Mouse (Mus musculus): Measurements from ENCODE around the gene Prr12. TPM values are rescaled to one million over a fixed set of nuclear protein-coding genes. Genes with fewer than 3 reads are reported as not detected.

Prr12 gene
- polyA plus RNA-seq (2014; fragmentation: Illumina TruSeq; extraction: RNeasy Lipid Tissue Mini Kit (QIAGEN cat#74804); ENCODE audit: low read depth, low replicate concordance) = 13.2 TPM

DNA sequence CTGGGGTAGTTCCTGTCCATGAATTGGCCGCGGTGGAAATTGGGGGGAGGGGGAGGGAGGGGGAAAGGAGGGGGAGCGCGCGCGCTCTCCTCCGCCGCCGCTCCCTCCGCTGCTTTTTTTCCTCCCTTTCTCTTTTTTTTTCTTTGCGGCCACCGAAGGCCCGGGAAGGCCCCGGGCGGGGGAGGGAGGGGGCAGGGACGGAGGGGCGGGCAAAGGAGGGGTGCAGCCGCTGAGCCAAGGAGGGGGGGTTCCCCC is at the start of gene Prr12:
Gene Prr12 (minus strand): TSS at position 20 of the 255 bp plus-strand sequence.

DNA sequence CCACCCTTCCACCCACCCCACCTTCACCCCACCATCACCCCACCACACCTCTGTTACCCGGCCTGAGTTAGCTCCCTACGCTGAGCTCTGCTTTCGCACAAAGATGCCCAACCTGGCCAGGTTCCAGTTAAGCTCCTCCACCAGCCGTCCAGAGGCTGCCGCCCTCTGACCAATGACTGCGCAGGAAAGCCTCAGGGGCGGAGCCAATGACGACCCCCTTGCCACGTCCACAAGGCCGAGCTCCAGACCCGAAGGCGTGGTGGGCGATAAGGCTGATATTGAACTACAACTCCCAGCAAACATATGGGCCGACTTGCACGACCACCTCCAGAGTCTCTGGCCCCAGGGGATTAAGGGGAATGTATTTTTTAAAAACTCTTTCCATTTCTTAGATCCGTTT is 39.4 kb upstream of the Prr12 start, which contains the start of gene Rcn3:
Gene Rcn3 (minus strand): TSS at position 174 of the 400 bp plus-strand sequence.

DNA sequence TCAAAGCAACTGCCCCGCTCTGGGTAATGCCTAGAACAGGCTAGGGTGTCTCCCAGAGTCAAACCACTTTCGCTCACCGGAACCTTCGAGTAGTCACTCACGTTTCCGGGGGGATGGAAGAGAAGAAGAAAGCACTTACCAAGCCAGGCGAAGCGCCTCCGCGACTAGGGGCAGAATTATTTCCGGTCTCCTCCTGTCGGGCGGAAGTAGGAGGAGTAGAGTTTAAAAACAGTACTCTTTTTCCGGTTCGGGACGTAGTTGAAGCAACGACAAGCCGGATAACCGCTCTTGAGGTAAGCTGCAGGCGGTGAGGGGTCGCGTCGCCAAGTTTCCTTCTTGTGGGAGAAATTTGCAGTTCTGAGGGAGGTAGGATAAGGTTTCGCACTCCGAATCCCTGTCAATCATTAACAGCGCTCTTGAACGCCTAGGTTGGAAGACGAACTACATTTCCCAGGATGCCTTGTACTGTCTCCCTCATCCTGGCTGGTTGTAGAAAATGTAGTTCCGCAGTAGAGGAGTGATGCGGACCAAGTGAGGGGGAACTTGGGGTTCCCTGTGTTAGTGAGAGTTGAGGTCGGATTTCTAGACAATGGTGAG is 9.7 kb upstream of the Prr12 start, which contains the start of the genes Nosip and Prrg2:
Gene Nosip (plus strand): TSS at position 191 of the 597 bp plus-strand sequence.
Gene Prrg2 (minus strand): TSS at position 439 of the 597 bp plus-strand sequence.

DNA sequence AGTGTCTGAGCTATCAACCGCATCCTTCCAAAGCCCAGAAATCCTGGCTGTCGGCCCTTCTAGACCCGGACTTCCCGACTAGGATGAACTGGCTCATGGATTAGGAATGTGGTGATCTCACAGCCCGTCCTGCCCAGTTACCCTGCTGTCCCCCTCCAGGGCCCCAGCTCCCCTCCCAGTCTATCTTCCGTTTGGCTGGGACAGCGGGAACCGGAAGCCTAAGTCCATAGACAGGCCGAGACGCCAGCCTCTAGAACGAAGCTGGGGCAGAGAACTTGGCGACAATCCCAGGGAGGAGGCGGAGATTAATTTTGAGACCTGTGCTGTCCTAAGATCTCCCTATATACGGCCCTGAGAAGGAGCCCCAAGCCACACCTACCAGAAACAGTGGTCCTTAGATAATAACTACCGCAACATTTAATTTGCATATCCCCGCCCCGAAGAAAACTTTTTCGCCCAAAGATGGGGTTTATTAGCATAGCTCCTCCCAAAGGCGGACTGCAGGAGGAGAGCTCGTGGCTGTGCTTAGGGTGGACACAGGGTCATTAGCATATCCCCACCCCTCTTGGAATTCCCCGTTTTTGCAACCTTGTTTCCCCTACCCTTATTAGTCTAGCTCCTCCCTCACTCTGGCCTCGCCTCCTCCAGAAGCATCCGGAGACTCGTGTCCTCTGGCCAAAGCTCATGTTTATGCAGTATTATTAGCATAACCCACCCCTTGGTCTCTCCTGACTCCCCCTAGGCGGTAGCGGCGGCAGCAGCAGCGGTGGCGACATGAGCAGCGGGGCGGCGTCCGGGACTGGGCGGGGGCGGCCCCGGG is 35.2 kb downstream of the Prr12 start, which contains the start of gene Rras:
Gene Rras (plus strand): TSS at position 720 of the 820 bp plus-strand sequence.

DNA sequence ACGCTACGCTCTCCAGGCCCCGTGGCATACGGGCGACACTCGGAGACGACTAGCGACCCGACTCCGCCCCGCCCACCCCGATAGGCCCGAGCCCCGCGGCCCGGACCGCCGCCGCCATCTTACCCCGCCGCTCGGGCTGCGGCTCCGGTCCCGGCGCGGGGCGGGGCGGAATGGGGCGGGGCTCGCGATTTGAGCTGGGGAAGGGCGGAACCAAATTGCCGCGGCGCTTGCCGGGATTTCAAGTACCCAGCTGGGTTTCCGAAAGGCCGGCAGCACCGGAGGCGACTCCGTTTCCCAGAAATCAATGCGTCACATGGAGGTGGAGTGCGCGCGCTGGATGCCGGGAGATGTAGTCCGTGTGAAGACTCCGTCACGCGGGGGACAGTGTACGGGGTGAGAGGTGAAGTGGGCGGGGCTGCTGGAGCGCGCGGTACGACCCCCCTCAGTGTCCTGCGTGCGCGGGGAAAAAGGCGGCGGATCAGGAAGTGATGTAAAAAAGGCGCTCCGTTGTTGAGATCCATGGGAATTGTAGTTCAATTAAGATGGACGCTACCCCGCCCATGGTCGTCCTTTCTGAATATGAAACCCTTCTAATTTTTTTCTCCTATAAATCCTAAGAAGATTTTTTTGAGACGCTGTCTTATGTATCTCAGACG is 36.6 kb downstream of the Prr12 start, which contains the start of gene Scaf1:
Gene Scaf1 (minus strand): TSS at position 407 of the 656 bp plus-strand sequence.

DNA sequence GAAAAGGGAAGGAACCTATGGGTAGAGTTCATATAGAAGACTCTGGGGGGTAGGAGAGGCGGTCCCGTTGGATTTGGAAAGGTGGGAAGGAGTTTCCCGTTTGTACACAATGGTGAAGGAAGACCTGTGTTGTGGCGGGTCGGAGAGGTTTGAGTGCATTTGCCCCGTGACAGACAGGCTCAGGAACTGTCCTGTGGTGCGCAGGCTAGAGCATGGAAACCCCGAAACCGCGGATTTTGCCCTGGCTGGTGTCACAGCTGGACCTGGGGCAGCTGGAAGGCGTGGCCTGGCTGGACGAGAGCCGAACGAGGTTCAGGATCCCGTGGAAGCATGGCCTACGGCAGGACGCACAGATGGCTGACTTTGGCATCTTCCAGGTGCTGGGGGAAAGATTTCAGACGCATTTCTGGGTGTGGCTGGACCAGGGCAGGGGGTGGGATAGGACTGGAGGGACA is 54.2 kb downstream of the Prr12 start, which contains the start of gene Bcl2l12:
Gene Bcl2l12 (minus strand): TSS at position 212 of the 455 bp plus-strand sequence.

DNA sequence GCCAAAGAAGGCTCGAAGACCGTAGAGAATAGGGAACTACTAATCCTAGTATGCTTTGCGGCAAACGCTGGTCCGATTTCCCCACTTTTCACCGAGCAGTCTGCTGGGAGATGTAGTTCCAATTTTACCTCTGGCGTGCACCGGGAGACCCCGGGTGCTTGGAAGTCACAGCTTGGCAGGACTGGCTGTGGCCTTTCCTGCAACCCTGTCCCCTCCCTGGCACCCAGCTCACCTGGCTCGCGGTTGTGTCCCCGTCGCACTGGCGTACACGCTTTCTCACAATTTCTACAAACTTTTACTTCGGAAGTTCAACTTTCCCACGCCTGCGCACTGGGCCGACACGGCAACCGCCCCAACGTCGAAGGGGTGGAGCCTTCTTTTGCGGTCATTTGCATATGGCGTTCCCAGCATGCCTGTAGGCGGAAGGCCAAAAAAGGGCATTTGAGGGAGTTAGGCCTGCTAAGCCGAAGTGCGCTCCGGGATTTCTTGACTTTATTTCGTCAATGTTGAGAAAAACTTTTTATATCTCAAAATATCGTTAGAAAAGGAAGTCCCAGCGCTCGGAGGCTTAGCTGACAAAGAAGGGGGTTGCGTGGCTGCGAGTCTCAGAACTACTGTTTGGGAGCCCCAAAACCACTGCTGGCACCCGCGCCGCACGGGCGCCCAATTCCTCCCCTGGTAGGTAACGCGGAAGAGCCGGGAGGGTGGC is 55.3 kb downstream of the Prr12 start, which contains the start of gene Irf3:
Gene Irf3 (plus strand): TSS at position 418 of the 709 bp plus-strand sequence.

DNA sequence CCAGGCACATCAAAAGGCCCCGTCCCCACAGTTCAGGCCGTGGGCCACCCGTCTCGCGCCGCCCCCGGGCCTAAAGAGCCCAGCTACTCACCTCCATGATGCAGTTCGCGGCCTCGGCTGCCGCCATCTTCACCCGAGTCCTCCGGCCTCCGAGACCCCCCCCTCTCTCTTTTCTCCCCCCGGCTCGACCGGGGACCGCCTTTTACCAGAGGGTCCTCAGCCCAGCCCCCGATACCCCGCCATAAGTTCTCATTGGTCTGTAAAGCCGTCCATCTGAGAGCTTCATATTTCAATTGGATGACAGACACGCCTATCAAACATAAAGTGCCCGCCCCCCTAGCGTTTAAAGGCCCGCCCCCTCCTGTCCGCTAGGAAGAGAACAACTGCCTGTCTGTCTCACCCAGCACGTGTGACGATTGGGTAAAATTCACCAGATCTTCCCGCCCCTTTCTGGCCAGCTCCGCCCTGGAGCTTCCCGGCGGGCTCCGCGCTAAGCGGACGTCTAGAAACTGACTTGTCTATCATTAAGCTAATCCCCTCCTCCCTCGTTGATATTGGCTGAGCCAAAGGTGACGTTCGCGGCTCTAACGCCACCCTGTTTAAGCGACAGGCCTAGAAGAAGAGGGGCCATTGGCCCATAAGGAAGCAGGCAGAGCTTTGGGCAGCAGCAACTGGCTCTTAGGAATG is 66.3 kb downstream of the Prr12 start, which contains the start of gene Prmt1:
Gene Prmt1 (minus strand): TSS at position 377 of the 687 bp plus-strand sequence.

Other genes starting within 250 kb of the Prr12 start
- gene Nup62, start 236.8 kb downstream of the Prr12 start, polyA plus RNA-seq (2014; fragmentation: Illumina TruSeq; extraction: RNeasy Lipid Tissue Mini Kit (QIAGEN cat#74804); ENCODE audit: low read depth, low replicate concordance) = 26.2 TPM
- gene Il4i1, start 236.5 kb downstream of the Prr12 start, polyA plus RNA-seq (2014; fragmentation: Illumina TruSeq; extraction: RNeasy Lipid Tissue Mini Kit (QIAGEN cat#74804); ENCODE audit: low read depth, low replicate concordance) = 0.26 TPM
- 50.1 TPM for gene Atf5, start 236.2 kb downstream of the Prr12 start, polyA plus RNA-seq (2014; fragmentation: Illumina TruSeq; extraction: RNeasy Lipid Tissue Mini Kit (QIAGEN cat#74804); ENCODE audit: low read depth, low replicate concordance)
- gene Akt1s1, start 203.9 kb downstream of the Prr12 start, polyA plus RNA-seq (2014; fragmentation: Illumina TruSeq; extraction: RNeasy Lipid Tissue Mini Kit (QIAGEN cat#74804); ENCODE audit: low read depth, low replicate concordance) = 55.0 TPM
- gene Tbc1d17, start 203.8 kb downstream of the Prr12 start, polyA plus RNA-seq (2014; fragmentation: Illumina TruSeq; extraction: RNeasy Lipid Tissue Mini Kit (QIAGEN cat#74804); ENCODE audit: low read depth, low replicate concordance) = 44.5 TPM
- 19.7 TPM for gene Pnkp, start 195.7 kb downstream of the Prr12 start, polyA plus RNA-seq (2014; fragmentation: Illumina TruSeq; extraction: RNeasy Lipid Tissue Mini Kit (QIAGEN cat#74804); ENCODE audit: low read depth, low replicate concordance)
- 169 TPM for gene Ptov1, start 183.1 kb downstream of the Prr12 start, polyA plus RNA-seq (2014; fragmentation: Illumina TruSeq; extraction: RNeasy Lipid Tissue Mini Kit (QIAGEN cat#74804); ENCODE audit: low read depth, low replicate concordance)
- 74.0 TPM for gene Med25, start 160.2 kb downstream of the Prr12 start, polyA plus RNA-seq (2014; fragmentation: Illumina TruSeq; extraction: RNeasy Lipid Tissue Mini Kit (QIAGEN cat#74804); ENCODE audit: low read depth, low replicate concordance)
- 21.4 TPM for gene Fuz, start 156.8 kb downstream of the Prr12 start, polyA plus RNA-seq (2014; fragmentation: Illumina TruSeq; extraction: RNeasy Lipid Tissue Mini Kit (QIAGEN cat#74804); ENCODE audit: low read depth, low replicate concordance)
- gene Ap2a1, start 123.4 kb downstream of the Prr12 start, polyA plus RNA-seq (2014; fragmentation: Illumina TruSeq; extraction: RNeasy Lipid Tissue Mini Kit (QIAGEN cat#74804); ENCODE audit: low read depth, low replicate concordance) = 41.3 TPM
- gene Tsks, start 109.7 kb downstream of the Prr12 start, polyA plus RNA-seq (2014; fragmentation: Illumina TruSeq; extraction: RNeasy Lipid Tissue Mini Kit (QIAGEN cat#74804); ENCODE audit: low read depth, low replicate concordance) = not detected
- gene Cpt1c, start 78.0 kb downstream of the Prr12 start, polyA plus RNA-seq (2014; fragmentation: Illumina TruSeq; extraction: RNeasy Lipid Tissue Mini Kit (QIAGEN cat#74804); ENCODE audit: low read depth, low replicate concordance) = 3.6 TPM
- 114 TPM for gene Prmt1, start 66.3 kb downstream of the Prr12 start, polyA plus RNA-seq (2014; fragmentation: Illumina TruSeq; extraction: RNeasy Lipid Tissue Mini Kit (QIAGEN cat#74804); ENCODE audit: low read depth, low replicate concordance)
- gene Irf3, start 55.2 kb downstream of the Prr12 start, polyA plus RNA-seq (2014; fragmentation: Illumina TruSeq; extraction: RNeasy Lipid Tissue Mini Kit (QIAGEN cat#74804); ENCODE audit: low read depth, low replicate concordance) = 72.3 TPM
- gene Bcl2l12, start 54.2 kb downstream of the Prr12 start, polyA plus RNA-seq (2014; fragmentation: Illumina TruSeq; extraction: RNeasy Lipid Tissue Mini Kit (QIAGEN cat#74804); ENCODE audit: low read depth, low replicate concordance) = 12.3 TPM
- 34.5 TPM for gene Scaf1, start 36.5 kb downstream of the Prr12 start, polyA plus RNA-seq (2014; fragmentation: Illumina TruSeq; extraction: RNeasy Lipid Tissue Mini Kit (QIAGEN cat#74804); ENCODE audit: low read depth, low replicate concordance)
- 57.4 TPM for gene Rras, start 34.9 kb downstream of the Prr12 start, polyA plus RNA-seq (2014; fragmentation: Illumina TruSeq; extraction: RNeasy Lipid Tissue Mini Kit (QIAGEN cat#74804); ENCODE audit: low read depth, low replicate concordance)
- gene Nosip, start 9.5 kb upstream of the Prr12 start, polyA plus RNA-seq (2014; fragmentation: Illumina TruSeq; extraction: RNeasy Lipid Tissue Mini Kit (QIAGEN cat#74804); ENCODE audit: low read depth, low replicate concordance) = 40.7 TPM
- gene Prrg2, start 9.8 kb upstream of the Prr12 start, polyA plus RNA-seq (2014; fragmentation: Illumina TruSeq; extraction: RNeasy Lipid Tissue Mini Kit (QIAGEN cat#74804); ENCODE audit: low read depth, low replicate concordance) = 12.4 TPM
- gene Rcn3, start 39.3 kb upstream of the Prr12 start, polyA plus RNA-seq (2014; fragmentation: Illumina TruSeq; extraction: RNeasy Lipid Tissue Mini Kit (QIAGEN cat#74804); ENCODE audit: low read depth, low replicate concordance) = 40.8 TPM
- 83.1 TPM for gene Fcgrt, start 51.0 kb upstream of the Prr12 start, polyA plus RNA-seq (2014; fragmentation: Illumina TruSeq; extraction: RNeasy Lipid Tissue Mini Kit (QIAGEN cat#74804); ENCODE audit: low read depth, low replicate concordance)
- 641 TPM for gene Rps11, start 71.6 kb upstream of the Prr12 start, polyA plus RNA-seq (2014; fragmentation: Illumina TruSeq; extraction: RNeasy Lipid Tissue Mini Kit (QIAGEN cat#74804); ENCODE audit: low read depth, low replicate concordance)
- 958 TPM for gene Rpl13a, start 75.9 kb upstream of the Prr12 start, polyA plus RNA-seq (2014; fragmentation: Illumina TruSeq; extraction: RNeasy Lipid Tissue Mini Kit (QIAGEN cat#74804); ENCODE audit: low read depth, low replicate concordance)
- not detected for gene Gm45713, start 83.3 kb upstream of the Prr12 start, polyA plus RNA-seq (2014; fragmentation: Illumina TruSeq; extraction: RNeasy Lipid Tissue Mini Kit (QIAGEN cat#74804); ENCODE audit: low read depth, low replicate concordance)
- gene Flt3l, start 83.6 kb upstream of the Prr12 start, polyA plus RNA-seq (2014; fragmentation: Illumina TruSeq; extraction: RNeasy Lipid Tissue Mini Kit (QIAGEN cat#74804); ENCODE audit: low read depth, low replicate concordance) = 21.0 TPM
- gene Pih1d1, start 101.4 kb upstream of the Prr12 start, polyA plus RNA-seq (2014; fragmentation: Illumina TruSeq; extraction: RNeasy Lipid Tissue Mini Kit (QIAGEN cat#74804); ENCODE audit: low read depth, low replicate concordance) = 41.4 TPM
- 16.5 TPM for gene Aldh16a1, start 101.7 kb upstream of the Prr12 start, polyA plus RNA-seq (2014; fragmentation: Illumina TruSeq; extraction: RNeasy Lipid Tissue Mini Kit (QIAGEN cat#74804); ENCODE audit: low read depth, low replicate concordance)
- 27.4 TPM for gene Slc17a7, start 111.1 kb upstream of the Prr12 start, polyA plus RNA-seq (2014; fragmentation: Illumina TruSeq; extraction: RNeasy Lipid Tissue Mini Kit (QIAGEN cat#74804); ENCODE audit: low read depth, low replicate concordance)
- gene Gfy, start 126.7 kb upstream of the Prr12 start, polyA plus RNA-seq (2014; fragmentation: Illumina TruSeq; extraction: RNeasy Lipid Tissue Mini Kit (QIAGEN cat#74804); ENCODE audit: low read depth, low replicate concordance) = not detected
- gene Pth2, start 128.1 kb upstream of the Prr12 start, polyA plus RNA-seq (2014; fragmentation: Illumina TruSeq; extraction: RNeasy Lipid Tissue Mini Kit (QIAGEN cat#74804); ENCODE audit: low read depth, low replicate concordance) = not detected
- gene Ccdc155, start 152.0 kb upstream of the Prr12 start, polyA plus RNA-seq (2014; fragmentation: Illumina TruSeq; extraction: RNeasy Lipid Tissue Mini Kit (QIAGEN cat#74804); ENCODE audit: low read depth, low replicate concordance) = not detected
- not detected for gene Dkkl1, start 159.3 kb upstream of the Prr12 start, polyA plus RNA-seq (2014; fragmentation: Illumina TruSeq; extraction: RNeasy Lipid Tissue Mini Kit (QIAGEN cat#74804); ENCODE audit: low read depth, low replicate concordance)
- 7.8 TPM for gene Tead2, start 162.9 kb upstream of the Prr12 start, polyA plus RNA-seq (2014; fragmentation: Illumina TruSeq; extraction: RNeasy Lipid Tissue Mini Kit (QIAGEN cat#74804); ENCODE audit: low read depth, low replicate concordance)
- 3.0 TPM for gene Cd37, start 186.2 kb upstream of the Prr12 start, polyA plus RNA-seq (2014; fragmentation: Illumina TruSeq; extraction: RNeasy Lipid Tissue Mini Kit (QIAGEN cat#74804); ENCODE audit: low read depth, low replicate concordance)
- not detected for gene Slc6a16, start 188.2 kb upstream of the Prr12 start, polyA plus RNA-seq (2014; fragmentation: Illumina TruSeq; extraction: RNeasy Lipid Tissue Mini Kit (QIAGEN cat#74804); ENCODE audit: low read depth, low replicate concordance)
- gene Slc6a21, start 224.6 kb upstream of the Prr12 start, polyA plus RNA-seq (2014; fragmentation: Illumina TruSeq; extraction: RNeasy Lipid Tissue Mini Kit (QIAGEN cat#74804); ENCODE audit: low read depth, low replicate concordance) = not detected